Mouse (Mus musculus): ENCODE measurements around the gene Pomt2. TPM values are rescaled to one million over a fixed set of nuclear protein-coding genes. Genes with fewer than 3 reads are reported as not detected.

Pomt2 gene
- total and polyA plus RNA-seq, 2 experiments from 2014 or later: 13.2 to 29.8 TPM

- no peak for TF ChIP-seq CTCF (IDR thresholded peaks at IDR 0.05)
- Histone ChIP-seq H3K4me2 (ENCODE audit: low read depth, low read length, poor library complexity, severe bottlenecking) (no peak overlapping the region), H3K4me3 (ENCODE audit: low read depth, low read length) (no peak overlapping the region), H3K36me3 (ENCODE audit: insufficient read depth, low read length) (peaks cover 42% of the 10 kb centered on the region), H3K9ac (replicated peaks; ENCODE audit: low read length, poor library complexity, severe bottlenecking) (no peak overlapping the region), H3K4me1 (ENCODE audit: insufficient read depth, low read length) (no peaks in the 10 kb centered on the region), H3K27ac (ENCODE audit: low read depth, low read length) (no peak overlapping the region), H3K9me3 (ENCODE audit: low read length) (no peaks in the 10 kb centered on the region), H3K27me3 (ENCODE audit: insufficient read depth, low read length) (no peaks in the 10 kb centered on the region)
- ATAC-seq (ENCODE audit: low FRiP score) (no peak), DNase-seq (ENCODE audit: low spot score) (no peak)
- 62% methylated on average over 7 of the region's 7 CpGs for WGBS
Measured at GRCm38 (mm10) chr12:87087236-87087635, 60.5 kb downstream of the Pomt2 start.

GRCm38 (mm10) chr12:87082797-87083196, 65.0 kb downstream of the Pomt2 start:
- H3K9me3 ChIP-seq (ENCODE audit: low read length): no peaks in the 10 kb centered on the region
- no peak overlapping the region for H3K9ac ChIP-seq (replicated peaks; ENCODE audit: low read length, poor library complexity, severe bottlenecking)
- ATAC-seq (ENCODE audit: low FRiP score) (no peak), DNase-seq (ENCODE audit: low spot score) (no peak)
- H3K4me1 ChIP-seq (ENCODE audit: insufficient read depth, low read length): no peaks in the 10 kb centered on the region
- no peak overlapping the region for H3K4me3 ChIP-seq (ENCODE audit: low read depth, low read length)
- H3K27ac ChIP-seq (ENCODE audit: low read depth, low read length): no peak overlapping the region
- TF ChIP-seq CTCF (IDR thresholded peaks at IDR 0.05): no peak
- peaks cover 39% of the 10 kb centered on the region for H3K36me3 ChIP-seq (ENCODE audit: insufficient read depth, low read length)
- no peaks in the 10 kb centered on the region for H3K27me3 ChIP-seq (ENCODE audit: insufficient read depth, low read length)
- WGBS: 71% methylated on average over 8 of the region's 8 CpGs
- no peak overlapping the region for H3K4me2 ChIP-seq (ENCODE audit: low read depth, low read length, poor library complexity, severe bottlenecking)

GRCm38 (mm10) chr12:87076610-87077009, 71.2 kb downstream of the Pomt2 start:
- no peak overlapping the region for H3K27ac ChIP-seq (ENCODE audit: low read depth, low read length)
- no peaks in the 10 kb centered on the region for H3K9me3 ChIP-seq (ENCODE audit: low read length)
- 95% methylated on average over 2 of the region's 2 CpGs for WGBS
- ATAC-seq (ENCODE audit: low FRiP score): no peak
- H3K4me2 ChIP-seq (ENCODE audit: low read depth, low read length, poor library complexity, severe bottlenecking): no peak overlapping the region
- H3K36me3 ChIP-seq (ENCODE audit: insufficient read depth, low read length): peaks cover 51% of the 10 kb centered on the region
- no peak for DNase-seq (ENCODE audit: low spot score)
- TF ChIP-seq CTCF (IDR thresholded peaks at IDR 0.05): no peak
- H3K9ac ChIP-seq (replicated peaks; ENCODE audit: low read length, poor library complexity, severe bottlenecking): no peak overlapping the region
- H3K27me3 ChIP-seq (ENCODE audit: insufficient read depth, low read length): no peaks in the 10 kb centered on the region
- no peaks in the 10 kb centered on the region for H3K4me1 ChIP-seq (ENCODE audit: insufficient read depth, low read length)
- no peak overlapping the region for H3K4me3 ChIP-seq (ENCODE audit: low read depth, low read length)

GRCm38 (mm10) chr12:87070520-87070919, 77.2 kb downstream of the Pomt2 start:
- no peaks in the 10 kb centered on the region for H3K27me3 ChIP-seq (ENCODE audit: insufficient read depth, low read length)
- H3K9me3 ChIP-seq (ENCODE audit: low read length): no peaks in the 10 kb centered on the region
- H3K9ac ChIP-seq (replicated peaks; ENCODE audit: low read length, poor library complexity, severe bottlenecking): no peak overlapping the region
- TF ChIP-seq CTCF (IDR thresholded peaks at IDR 0.05): no peak
- no peak overlapping the region for H3K4me3 ChIP-seq (ENCODE audit: low read depth, low read length)
- no peak overlapping the region for H3K4me2 ChIP-seq (ENCODE audit: low read depth, low read length, poor library complexity, severe bottlenecking)
- no peak overlapping the region for H3K27ac ChIP-seq (ENCODE audit: low read depth, low read length)
- ATAC-seq (ENCODE audit: low FRiP score) (no peak), DNase-seq (ENCODE audit: low spot score) (no peak)
- H3K36me3 ChIP-seq (ENCODE audit: insufficient read depth, low read length): peaks cover 55% of the 10 kb centered on the region
- no peaks in the 10 kb centered on the region for H3K4me1 ChIP-seq (ENCODE audit: insufficient read depth, low read length)
- WGBS: 77% methylated on average over 5 of the region's 5 CpGs

- Histone ChIP-seq H3K4me3 (ENCODE audit: low read depth, low read length) (no peak overlapping the region), H3K4me1 (ENCODE audit: insufficient read depth, low read length) (no peaks in the 10 kb centered on the region), H3K4me2 (ENCODE audit: low read depth, low read length, poor library complexity, severe bottlenecking) (no peak overlapping the region), H3K9me3 (ENCODE audit: low read length) (no peaks in the 10 kb centered on the region), H3K36me3 (ENCODE audit: insufficient read depth, low read length) (peaks cover 34% of the 10 kb centered on the region), H3K27ac (ENCODE audit: low read depth, low read length) (no peak overlapping the region), H3K27me3 (ENCODE audit: insufficient read depth, low read length) (no peaks in the 10 kb centered on the region), H3K9ac (replicated peaks; ENCODE audit: low read length, poor library complexity, severe bottlenecking) (no peak overlapping the region)
- ATAC-seq (ENCODE audit: low FRiP score) (no peak), DNase-seq (ENCODE audit: low spot score) (no peak)
- WGBS: 85% methylated on average over 5 of the region's 5 CpGs
- no peak for TF ChIP-seq CTCF (IDR thresholded peaks at IDR 0.05)
Measured at GRCm38 (mm10) chr12:87066429-87066828, 81.3 kb downstream of the Pomt2 start.

GRCm38 (mm10) chr12:87065446-87065845, 82.3 kb downstream of the Pomt2 start:
- H3K36me3 ChIP-seq (ENCODE audit: insufficient read depth, low read length): peaks cover 34% of the 10 kb centered on the region
- H3K4me3 ChIP-seq (ENCODE audit: low read depth, low read length): no peak overlapping the region
- no peaks in the 10 kb centered on the region for H3K9me3 ChIP-seq (ENCODE audit: low read length)
- H3K27ac ChIP-seq (ENCODE audit: low read depth, low read length): no peak overlapping the region
- no peak for ATAC-seq (ENCODE audit: low FRiP score)
- DNase-seq (ENCODE audit: low spot score): peak; percentile 33
- H3K9ac ChIP-seq (replicated peaks; ENCODE audit: low read length, poor library complexity, severe bottlenecking): no peak overlapping the region
- no peaks in the 10 kb centered on the region for H3K27me3 ChIP-seq (ENCODE audit: insufficient read depth, low read length)
- H3K4me2 ChIP-seq (ENCODE audit: low read depth, low read length, poor library complexity, severe bottlenecking): no peak overlapping the region
- 80% methylated on average over 11 of the region's 11 CpGs for WGBS
- no peaks in the 10 kb centered on the region for H3K4me1 ChIP-seq (ENCODE audit: insufficient read depth, low read length)
- no peak for TF ChIP-seq CTCF (IDR thresholded peaks at IDR 0.05)
